Mouse (Mus musculus): ENCODE measurements around the gene 4930535I16Rik.
"Not testable (repeated sequence)": the region's sequence is repeated elsewhere in the genome, so short reads cannot be mapped to it uniquely, and the experiment has no call there.

DNA sequence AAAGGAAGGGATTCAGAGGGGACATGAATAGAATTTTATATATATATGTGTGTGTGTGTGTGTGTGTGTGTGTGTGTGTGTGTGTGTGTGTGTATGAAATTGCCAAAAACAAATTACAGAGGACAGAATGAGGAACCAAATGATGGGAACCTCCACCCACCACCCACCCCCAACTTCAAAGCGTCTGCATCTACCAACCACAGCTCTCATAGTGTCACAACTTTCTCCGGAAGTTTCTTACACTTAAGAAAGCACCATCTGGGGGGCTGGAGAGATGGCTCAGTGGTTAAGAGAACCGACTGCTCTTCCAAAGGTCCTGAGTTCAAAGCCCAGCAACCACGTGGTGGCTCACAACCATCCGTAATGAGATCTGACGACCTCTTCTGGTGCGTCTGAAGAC, 23.1 kb upstream of the 4930535I16Rik start:
- not testable (repeated sequence) for TF ChIP-seq CTCF (IDR thresholded peaks at IDR 0.05; ENCODE audit: low read depth, low read length); EP300 (IDR thresholded peaks at IDR 0.05; ENCODE audit: insufficient read depth, low read depth, low read length)
